Mouse (Mus musculus) adrenal gland, adult 8-10 months (tissue): ENCODE data around the gene Plk2. TPM values are rescaled to one million over a fixed set of nuclear protein-coding genes. Genes with fewer than 3 reads are reported as not detected.

Experiments used
- DNase-seq: peaks from one replicate; pipeline ENCODE4 v3.0.0; 2022
- total RNA-seq, 4 experiments: library from RNA; stranded (reverse); gene quantifications; 2 replicates each; pipeline ENCODE4 v1.2.4; 2022

Gene Plk2
- total RNA-seq, 4 experiments from 2014 or later: 14.9 to 52.2 (median 24.9) TPM

DNA sequence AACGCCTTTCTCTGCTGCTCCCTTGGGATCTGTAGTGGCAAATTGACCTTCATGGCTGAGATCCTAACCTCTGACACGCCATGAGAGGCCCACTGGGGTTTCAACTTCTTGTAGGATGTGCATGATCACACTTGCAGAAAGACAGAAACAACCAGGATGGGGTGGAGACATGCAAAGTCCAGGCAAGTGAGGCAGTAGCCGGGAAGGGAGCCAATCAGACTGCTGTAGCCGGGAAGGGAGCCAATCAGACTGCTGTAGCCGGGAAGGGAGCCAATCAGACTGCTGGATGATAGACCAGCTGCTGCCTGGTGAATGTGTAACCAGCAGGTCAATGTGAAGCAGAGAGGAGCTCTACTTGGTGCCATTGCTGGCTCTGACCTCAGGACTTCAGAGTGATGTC lies 11.3 kb downstream of the Plk2 start:
- DNase-seq: no peak

DNA sequence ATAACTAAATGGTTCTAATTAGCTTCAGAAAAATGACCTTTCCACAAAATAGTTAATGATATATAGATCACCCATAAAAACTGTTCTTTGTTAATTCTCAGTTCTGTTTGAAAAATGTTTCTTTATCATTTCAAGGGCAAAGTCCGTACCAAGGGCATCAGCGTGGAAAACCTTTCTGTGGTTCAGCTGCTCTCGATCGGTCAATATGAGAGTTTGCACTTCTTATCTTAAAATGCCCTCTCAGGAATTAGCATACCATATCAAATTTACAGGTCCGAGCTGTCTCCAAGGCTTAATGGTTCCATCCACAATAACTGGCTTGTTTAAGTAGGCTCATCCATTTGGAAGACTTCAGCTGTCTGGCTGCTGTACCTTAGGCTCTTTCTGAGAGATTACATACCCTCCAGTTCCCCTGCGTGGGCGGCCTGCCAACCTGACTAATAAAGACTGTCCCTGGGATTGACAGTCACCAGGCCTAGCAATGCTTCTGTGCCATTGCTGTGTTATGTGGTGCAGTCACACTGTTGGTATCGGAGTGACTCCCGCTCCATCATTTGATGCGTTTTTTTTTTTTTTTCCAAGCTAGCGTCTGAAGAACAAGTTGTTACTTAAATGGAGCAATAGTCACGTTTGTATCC lies 17.8 kb downstream of the Plk2 start:
- peak; percentile 42 for DNase-seq

- peak; percentile 20 for DNase-seq
Measured at GRCm38 (mm10) chr13:110418656-110419055, 23.8 kb downstream of the Plk2 start.

DNA sequence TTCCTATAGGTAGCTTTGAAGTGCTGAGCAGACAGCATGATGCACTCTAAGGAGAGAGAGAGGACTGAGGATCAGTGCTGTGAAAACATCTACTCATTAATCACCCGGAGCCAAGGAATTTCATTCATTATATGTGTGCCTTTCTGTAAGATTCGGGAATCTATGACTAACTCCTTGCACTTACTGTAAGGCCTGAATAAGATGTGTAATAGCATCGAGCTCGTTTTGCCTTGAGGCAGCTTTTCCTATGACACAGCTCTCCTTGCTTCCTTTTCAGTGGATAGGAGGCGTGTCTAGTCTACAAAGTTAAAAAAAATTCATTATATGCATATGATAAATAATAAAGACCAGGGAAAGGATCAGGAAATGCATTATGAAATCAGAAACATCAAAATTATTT lies 24.8 kb downstream of the Plk2 start:
- DNase-seq: no peak

- DNase-seq: no peak
Measured at GRCm38 (mm10) chr13:110422434-110422833, 27.6 kb downstream of the Plk2 start.

DNA sequence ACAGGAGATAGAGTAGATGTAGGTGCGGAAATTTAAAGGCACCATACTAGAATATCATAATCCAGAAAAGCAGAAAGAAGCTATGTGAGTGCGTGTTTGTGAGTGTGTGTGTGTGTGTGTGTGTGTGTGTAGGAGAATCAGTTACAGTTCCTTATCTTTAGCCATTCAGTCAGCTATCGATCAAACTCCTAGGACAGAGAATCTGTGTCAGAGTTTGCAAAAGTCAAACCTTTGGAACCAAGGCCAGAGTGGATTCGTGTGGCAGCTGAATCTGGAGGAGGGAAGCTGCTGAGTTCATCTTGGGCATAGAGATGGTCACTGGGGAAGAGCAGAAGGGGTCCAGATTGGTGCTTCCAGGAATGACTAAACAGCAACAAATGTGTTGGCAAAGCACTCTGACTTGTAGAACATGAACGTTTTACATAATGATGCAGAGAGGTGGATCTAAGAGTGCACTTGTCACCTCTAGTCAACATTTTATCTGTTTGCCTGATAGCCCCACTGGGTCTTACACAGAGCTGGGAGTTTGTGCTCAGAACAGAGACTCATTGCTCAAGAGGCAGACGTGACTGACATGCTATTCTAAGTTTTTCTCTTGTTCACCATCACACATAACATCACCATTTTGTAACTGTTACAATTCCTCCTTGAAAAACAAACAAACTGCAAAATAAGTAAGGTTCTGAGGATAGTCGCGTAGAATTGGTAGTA lies 30.8 kb downstream of the Plk2 start:
- DNase-seq: no peak

DNA sequence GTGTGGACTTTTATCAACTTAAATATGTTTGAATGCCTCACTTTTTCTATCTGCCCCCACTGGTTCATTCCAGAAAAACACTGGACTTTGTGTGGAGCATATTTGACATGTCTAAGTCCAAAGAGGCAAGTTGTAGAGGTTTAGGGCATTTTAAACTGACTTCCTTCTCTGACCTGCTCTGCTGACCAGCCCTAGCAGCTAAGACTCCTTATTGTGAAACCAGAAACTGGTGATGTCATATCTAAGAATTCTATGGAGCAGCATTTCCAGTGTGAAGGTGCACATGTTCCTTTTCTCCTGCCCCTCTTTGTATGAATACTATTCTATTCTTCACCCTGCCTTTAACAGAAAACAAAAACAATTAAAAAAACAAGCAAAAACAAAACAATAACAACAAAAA lies 36.5 kb downstream of the Plk2 start:
- DNase-seq: no peak

- no peak for DNase-seq
Measured at GRCm38 (mm10) chr13:110432062-110432566, 37.3 kb downstream of the Plk2 start.

GRCm38 (mm10) chr13:110432613-110433012 lies 37.8 kb downstream of the Plk2 start:
- no peak for DNase-seq

DNA sequence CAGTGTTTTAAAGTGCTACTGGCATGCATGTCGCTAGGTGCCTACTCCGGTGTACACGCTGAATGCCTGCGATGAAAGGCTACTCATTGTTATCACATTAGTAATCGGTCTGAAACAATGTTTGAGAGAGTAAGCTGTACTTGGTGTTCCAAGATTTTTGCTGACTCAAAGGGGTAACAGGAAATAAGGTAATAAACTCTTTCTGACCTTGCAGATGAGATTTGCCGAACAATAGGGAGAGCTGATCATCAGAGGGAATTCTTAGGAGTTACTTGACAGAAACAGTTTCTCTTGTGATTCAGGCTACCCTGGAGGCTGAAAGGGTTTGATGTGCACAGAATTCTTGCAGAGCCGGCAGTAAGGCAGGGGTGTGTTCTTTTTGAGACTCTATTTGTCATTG lies 41.8 kb downstream of the Plk2 start:
- DNase-seq: no peak

DNA sequence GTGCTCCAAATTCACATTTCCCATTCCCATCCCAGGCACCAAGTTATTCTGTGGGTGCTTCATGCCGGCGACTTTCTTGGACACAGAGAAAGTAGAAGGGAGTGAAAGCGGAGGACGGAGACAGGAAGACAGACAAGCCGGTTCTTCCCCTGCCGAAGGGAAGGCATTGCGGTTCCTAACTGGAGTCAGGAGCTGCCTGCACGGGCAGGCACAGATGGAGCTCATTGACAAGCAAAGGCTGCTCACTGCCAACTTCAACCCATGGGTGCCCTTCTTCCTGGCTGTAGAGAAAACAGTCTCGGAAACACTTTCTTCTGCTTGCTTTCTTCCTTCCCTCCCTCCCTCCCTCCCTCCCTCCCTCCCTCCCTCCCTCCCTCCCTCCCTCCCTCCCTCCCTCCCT lies 43.8 kb downstream of the Plk2 start:
- DNase-seq: no peak

GRCm38 (mm10) chr13:110444335-110444734 lies 49.5 kb downstream of the Plk2 start:
- DNase-seq: no peak

DNA sequence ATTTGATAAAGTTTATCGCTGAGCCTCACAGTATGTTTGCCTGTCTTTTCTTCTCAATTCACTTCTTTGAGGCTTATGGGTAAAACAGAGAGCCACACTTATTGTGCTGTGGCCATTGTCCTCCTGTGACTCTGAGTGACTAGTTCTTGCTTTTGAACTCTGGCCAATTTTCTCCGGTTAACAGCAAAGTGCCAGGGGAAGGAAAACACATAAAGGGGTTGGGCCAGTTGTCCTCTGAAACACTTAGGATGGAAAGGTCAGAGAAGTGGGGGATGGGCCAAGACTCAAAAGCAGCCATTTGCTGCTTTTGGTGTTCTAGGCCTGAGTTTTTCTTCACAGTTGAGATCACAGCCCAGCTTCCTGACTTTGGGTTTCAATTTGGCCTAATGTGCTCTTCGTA lies 50.0 kb downstream of the Plk2 start:
- no peak for DNase-seq

DNA sequence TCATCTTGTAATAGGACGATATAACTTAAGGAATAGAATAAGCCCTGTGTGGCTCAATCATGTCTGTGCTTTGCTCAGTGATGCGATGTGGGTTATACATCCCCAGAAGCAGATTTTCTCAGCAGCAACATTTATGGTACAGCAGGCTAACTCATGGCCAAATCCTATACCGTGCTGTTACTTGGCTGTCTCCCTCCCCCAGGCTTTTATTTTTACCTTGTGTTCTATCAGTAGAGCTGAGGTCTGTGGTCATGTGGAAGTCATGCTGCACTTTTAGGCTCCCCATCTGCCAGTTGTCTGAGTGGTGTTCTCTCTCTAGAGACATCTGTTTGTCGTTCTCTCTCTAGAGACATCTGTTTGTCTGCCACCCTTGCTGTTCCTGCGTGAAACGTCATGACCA lies 51.6 kb downstream of the Plk2 start:
- no peak for DNase-seq

DNA sequence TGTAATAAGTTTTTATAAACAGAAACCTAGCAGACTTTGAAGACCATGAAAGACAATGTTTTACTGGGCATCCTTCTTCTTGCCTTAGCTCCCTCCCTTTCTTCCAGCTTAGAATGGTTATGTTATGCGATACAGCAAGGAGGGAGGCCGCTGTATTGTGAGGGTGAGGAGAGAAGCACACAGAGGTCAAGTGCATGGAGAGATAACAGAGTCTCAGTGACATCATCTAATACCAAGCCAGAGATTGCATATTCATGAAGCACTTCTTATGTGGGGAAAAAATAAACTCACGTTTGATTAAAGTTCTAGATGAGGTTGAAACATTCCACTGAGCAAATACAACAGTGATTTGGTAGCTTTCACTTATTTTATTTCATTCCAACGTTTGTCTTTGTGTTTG lies 55.2 kb downstream of the Plk2 start:
- DNase-seq: no peak

Other genes with a start within 250 kb of the Plk2 start
- 10 to 100 TPM; 36.2 to 60.8 (median 47.7) TPM for gene Rab3c, start 114.0 kb upstream of the Plk2 start, total RNA-seq
- under 1 TPM; 0.32 to 0.62 (median 0.35) TPM for gene Gapt, start 37.8 kb upstream of the Plk2 start, total RNA-seq